Mouse (Mus musculus) embryo, embryonic 11 days (tissue): ENCODE measurements around the gene Dusp13.

ENCODE experiments used
- DNase-seq: peaks from one replicate; pipeline ENCODE4 v3.0.0-alpha.2; 2015

Gene Dusp13

DNA sequence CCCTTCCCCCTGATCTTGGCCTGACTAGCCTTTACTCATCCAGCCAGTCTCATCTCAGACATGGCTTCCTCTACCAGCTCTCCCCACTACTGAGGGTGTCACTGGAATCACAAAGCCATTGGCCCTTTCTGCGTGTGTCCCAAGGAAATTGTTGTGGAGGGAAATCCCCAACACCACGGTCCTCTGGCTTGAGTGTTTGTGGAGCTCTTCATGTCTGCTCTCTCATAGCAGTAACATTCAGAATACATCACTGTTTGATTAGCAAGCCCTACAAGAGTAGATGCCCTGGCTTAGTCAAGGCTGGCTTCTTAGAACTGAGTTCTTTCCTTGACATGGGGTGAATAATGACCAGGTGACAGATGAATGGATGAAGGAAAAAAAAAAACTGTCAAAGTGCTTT lies 4.1 kb downstream of the Dusp13 start:
- no peak for DNase-seq

GRCm38 (mm10) chr14:21746251-21746650 lies 4.7 kb downstream of the Dusp13 start:
- no peak for DNase-seq

GRCm38 (mm10) chr14:21745149-21745548 lies 5.8 kb downstream of the Dusp13 start:
- DNase-seq: no peak

DNA sequence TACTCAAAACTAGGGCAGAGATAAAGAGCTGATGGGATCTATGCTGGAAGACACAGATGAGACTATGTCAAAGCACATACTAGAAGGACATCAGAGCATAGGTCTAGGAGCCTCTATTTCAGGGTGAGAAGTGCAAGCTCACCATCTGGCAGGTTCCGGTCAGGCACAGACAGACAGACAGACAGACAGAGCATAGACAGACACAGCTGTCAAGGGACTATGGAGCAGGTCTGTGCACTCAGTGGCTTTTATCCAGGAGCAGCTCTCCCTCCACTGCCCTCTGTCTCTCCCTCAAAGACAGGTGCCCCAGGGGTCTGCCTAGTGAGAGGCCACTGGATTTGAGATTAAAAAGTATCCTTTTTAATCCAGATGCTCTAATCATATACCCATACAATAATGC lies 6.8 kb downstream of the Dusp13 start:
- DNase-seq: no peak

DNA sequence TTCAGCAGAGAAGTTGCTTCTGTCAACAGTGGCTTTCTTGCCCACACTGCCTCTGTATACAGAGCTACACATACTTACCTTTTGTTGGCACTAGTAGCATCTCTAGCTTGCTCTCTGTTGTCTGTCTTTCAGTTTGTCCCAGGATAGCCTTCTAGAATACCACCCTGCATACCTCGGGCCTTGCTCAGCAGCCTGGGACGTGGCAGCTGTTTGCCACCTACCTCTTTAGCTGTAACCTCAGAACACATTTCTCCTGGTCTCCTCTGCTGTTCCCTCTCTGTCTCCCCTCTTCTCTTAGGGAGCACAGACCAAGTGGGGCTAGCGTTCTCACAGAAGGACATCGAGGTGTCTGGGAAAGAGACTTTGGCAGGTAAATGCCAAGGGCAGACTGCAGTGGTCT lies 8.5 kb downstream of the Dusp13 start:
- DNase-seq: no peak

- DNase-seq: peak; percentile 88
Observed at GRCm38 (mm10) chr14:21741786-21742185, 9.2 kb downstream of the Dusp13 start.

DNA sequence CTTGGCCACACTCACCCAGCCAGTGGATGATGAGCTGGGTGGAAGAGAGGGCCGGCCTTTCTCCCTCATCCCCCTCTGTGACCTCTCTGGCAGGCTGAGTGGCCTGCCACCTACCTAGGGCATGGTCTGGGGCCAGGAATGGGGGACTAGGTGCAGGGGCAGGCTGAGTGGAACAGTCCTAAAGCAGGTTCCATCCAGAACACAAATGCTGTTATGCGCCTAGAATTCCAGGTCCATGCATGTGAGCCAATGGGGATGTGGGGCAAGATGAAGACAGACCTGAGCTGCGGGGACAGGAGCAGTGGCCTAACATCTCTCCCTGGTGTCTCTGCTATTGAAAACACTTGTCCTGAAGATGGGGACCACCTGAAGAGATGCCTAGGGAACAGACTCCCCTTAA lies 9.7 kb downstream of the Dusp13 start:
- DNase-seq: no peak

GRCm38 (mm10) chr14:21740345-21740744 lies 10.6 kb downstream of the Dusp13 start:
- DNase-seq: no peak

GRCm38 (mm10) chr14:21733131-21733905 lies 17.7 kb downstream of the Dusp13 start:
- no peak for DNase-seq

DNA sequence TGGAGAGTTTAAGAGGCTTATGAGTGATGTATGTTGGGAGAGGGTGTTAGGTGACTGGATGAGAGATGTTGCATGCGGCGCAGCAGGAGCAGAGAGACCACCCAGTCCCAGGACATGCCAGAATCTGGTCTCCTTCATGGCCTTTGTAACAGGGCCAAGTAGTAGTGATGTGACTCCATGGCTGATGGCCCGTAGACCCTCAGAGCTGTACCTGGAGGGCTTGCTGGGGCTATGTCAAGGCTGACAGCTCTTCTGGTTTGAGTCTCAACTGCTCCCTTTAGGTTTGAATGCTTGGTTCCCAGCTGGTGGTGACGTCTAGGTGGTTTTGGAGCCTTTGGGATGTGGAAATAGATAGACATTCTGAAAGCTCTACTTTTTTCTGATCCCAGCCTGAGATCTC lies 21.0 kb downstream of the Dusp13 start:
- no peak for DNase-seq

DNA sequence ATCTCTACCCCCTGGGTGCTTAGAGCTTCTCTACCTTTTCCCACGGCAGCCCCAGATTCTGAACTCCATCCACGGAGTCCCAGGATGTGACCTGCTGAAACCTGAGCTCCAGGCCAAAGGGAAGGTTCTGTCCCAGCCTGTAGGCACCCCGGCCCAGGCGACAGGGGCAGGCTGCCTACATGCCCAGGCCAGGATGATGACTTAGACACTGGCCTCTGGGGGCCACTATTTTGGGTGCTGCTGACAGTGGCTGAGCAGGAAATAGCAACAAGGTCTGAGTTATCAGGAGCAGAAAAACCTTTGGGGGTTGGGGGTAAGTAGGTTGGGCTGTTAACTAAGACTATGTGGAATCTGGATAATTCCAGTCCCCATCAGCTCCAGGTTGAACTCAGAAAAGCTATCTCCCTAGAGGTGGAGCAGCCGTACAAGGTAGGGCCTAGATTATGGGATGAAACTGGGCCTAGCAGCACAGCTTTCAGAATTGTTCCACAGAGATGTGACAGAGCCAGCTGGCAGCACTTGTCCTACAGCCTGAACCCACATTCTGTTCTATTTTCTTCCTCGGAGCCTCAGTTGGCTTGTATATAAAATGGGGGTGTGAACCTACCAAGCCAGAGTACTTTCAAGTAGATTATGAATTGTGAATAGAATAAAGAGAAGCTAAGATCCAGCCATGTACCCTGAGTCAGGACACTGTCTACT lies 21.8 kb downstream of the Dusp13 start:
- no peak for DNase-seq

GRCm38 (mm10) chr14:21722021-21722698 lies 28.8 kb downstream of the Dusp13 start:
- no peak for DNase-seq

DNA sequence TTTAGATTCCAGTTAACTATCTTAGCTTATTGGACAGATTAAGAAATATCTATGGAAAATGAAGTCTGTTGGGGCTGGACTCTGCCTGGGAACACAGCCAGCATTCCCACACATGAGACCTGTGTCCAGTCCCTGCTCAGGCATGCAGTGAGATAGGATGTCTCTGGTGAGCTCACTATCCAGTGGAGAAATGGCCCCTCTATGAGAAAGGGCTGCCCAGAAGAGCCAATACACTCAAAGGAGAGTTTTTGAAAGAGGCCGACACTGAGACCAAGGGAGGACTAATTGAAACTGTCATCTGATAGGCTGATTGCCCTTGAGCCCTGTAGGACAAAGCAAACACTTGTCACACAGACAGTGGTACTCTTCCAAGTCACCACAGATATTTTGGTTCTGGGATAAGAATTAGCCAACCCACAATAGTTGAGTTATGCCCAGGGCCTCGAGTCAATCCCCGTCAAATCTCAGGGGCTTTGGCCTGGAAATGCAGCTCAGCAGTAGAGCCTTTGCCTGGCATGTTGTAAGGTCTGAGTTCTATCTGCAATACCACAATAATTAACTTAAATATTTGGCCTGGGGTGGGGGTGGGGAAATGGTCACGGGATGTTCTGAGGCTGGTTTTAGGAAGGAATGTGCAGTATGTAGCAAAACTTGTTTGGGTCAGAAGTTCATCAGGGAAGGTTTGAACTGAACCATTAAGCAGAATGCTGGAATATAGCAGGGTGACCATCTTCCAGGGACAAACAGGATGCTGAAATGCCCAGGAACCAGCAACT lies 30.4 kb downstream of the Dusp13 start:
- no peak for DNase-seq

DNA sequence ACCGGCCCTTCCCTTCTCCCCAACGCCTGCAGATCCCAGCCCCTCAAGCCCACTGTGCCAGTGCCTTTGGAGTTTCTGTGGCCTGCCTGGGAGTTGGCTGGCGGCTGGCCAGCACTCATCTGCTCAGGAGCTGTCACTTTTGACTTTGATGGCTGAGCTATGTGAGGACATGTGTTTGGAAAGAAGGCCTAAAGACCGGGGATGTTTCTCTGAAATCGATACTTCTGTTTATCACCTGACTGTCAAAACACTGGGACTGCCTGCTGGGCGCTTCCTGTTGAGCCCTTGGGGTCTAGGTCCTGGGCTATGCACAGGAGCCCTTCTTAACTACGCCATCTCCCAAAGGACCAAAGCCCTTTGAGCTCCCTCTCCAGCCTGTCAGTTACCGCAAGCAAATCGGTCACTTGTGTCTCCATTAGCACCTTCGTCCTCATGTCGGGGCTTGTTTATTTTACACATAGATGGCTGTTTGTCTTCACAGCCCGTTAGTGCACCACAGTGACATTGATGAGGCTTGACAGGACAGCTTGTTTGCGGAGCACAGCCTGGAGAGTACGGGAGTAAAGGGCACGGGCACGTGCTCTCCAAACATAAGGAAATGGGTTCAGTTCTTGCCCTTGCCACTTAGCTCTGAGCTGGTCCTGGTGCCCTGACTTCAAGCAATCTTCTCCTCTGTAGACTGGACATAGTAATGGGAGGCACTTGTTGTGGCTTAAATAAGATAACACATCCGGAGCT lies 31.2 kb downstream of the Dusp13 start:
- peak; percentile 55 for DNase-seq

DNA sequence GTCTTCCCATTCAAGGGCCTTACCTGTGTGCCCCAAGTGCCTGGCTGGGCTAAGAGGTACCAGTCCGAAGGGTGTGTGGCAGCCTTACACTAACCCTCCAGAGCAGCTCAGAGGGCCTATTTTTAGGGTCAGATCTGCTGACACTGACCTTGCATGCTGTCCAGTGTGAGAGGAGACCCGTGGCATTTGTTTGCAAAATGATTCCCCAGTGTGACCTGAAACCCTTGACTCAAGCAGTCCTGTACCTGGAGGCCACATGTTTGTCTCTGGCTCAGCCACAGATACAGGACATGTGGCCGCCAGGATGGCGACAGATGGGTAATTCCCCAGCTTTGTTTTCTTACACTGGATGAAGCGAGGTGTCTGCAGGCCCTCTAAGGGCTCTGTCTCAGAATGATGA lies 36.5 kb downstream of the Dusp13 start, which contains the start of gene Dupd1:
Gene Dupd1, minus strand, starts transcription at position 91 of the 400 bp plus-strand sequence.
- no peak for DNase-seq

GRCm38 (mm10) chr14:21711231-21711630 lies 39.8 kb downstream of the Dusp13 start:
- no peak for DNase-seq

DNA sequence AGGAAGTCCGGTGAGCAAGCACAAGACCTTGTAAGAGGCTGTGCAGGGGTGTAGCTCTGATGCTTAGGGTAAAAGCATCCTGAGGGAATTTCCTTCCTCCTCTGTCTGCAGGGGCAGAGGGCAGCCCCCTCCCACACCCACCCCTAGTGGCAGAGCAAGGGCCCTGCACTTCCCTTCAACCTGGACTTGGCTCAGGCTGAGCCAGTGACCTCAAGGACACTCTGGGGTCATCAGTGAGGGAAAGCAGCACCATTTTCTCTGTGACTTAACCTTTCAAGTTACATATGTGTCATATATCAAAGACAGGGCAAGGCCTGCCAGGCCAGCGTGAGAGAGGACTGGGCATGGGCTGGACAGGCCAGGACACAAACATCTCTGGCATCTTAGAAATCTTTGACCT lies 41.4 kb downstream of the Dusp13 start:
- DNase-seq: peak; percentile 31

DNA sequence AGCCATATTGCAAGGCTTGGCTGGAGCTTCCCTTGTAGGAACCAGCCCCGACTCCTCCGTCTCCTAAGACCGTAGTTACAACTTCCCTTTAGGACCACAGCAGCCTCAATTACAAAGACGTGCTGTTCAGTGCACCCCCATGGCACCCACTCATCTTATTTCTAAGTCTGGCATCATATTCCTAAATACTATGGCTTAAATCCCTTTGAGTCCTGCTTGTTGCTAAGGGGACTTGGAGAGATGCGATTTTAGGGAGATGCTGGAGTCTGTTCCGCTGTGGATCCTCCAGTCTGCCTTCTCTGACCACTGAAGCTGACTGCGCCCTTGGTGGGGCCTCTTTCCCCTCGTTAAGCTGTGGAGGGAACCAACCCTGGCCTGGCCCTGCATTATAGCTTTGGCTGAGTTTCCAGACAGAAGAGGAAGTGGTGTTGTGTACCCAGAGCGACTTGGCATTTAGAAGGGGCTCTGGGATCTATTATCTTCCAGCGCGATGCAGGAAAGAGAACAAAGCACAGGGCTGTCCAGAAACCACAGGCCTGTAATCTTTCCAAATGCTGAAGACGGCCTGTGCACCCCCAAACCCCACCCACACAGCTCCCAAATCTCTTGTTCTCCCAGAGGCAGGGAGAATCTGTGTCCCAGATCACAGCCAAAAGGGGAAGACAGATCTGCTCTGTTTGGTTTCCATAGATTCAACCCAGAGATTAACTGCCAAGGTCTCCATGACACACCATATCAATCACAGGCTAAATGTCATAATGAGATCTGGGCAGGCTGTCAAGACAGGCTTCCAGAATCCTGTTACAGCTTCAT lies 44.0 kb downstream of the Dusp13 start:
- no peak for DNase-seq

- no peak for DNase-seq
Observed at GRCm38 (mm10) chr14:21705462-21705861, 45.5 kb downstream of the Dusp13 start.

DNA sequence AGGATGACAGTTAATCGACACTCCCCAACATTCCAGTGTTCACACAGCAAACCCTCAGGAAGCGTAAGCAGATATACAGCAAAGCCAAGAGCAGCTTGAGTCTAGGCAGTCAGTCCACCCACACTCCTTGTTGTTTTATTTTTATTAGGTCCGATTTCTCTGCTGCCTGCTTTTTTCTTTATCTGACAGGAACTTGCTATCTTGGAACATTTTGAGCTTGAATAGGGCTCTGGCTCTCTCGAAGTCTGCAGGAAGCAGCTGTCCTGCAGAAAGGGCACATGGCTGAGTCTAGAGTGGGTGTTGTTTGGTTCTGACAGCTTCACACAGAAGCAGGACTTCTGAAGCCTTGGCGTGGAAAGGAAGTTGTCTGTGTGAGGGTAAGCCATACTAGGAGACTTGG lies 47.7 kb downstream of the Dusp13 start:
- no peak for DNase-seq

GRCm38 (mm10) chr14:21702691-21703090 lies 48.3 kb downstream of the Dusp13 start:
- DNase-seq: no peak
